Mouse (Mus musculus) spleen, postnatal 14 days (tissue): ENCODE data around the gene Tango6.

Source experiments
- DNase-seq, 2 experiments: peaks; one replicate each; pipeline ENCODE4 v3.0.0; 2021 to 2022; ENCODE audit warnings: low spot score in 2 of 2

Gene Tango6

GRCm38 (mm10) chr8:106700131-106700530 is 17.3 kb downstream of the Tango6 start:
- no peak for DNase-seq

GRCm38 (mm10) chr8:106701360-106701759 is 18.5 kb downstream of the Tango6 start:
- no peak for DNase-seq

- no peak for DNase-seq
Observed at GRCm38 (mm10) chr8:106704199-106704900, 21.5 kb downstream of the Tango6 start.

- no peak for DNase-seq
Observed at GRCm38 (mm10) chr8:106704901-106705321, 22.0 kb downstream of the Tango6 start.

- DNase-seq, result no peak
Observed at GRCm38 (mm10) chr8:106706194-106706593, 23.3 kb downstream of the Tango6 start.

DNA sequence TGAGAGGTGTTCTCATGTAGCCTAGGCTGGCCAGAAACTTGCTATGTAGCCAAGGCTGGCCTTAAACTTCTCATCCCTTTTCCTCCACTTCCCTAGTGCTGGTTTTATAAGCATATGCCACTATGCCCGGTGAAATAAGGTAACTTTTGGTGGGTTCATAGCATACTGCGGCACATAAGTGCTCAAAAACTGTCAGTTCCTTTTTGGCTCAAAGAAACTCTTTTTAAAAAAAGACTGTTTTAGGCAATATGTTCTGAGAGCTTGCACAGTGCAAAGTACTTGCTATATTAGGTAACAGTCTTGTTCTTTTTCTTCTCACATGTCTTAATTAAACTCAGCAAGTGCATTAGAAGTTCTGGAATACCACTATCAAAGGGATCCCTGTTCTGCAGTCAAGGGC is 27.1 kb downstream of the Tango6 start:
- no peak for DNase-seq

- no peak for DNase-seq
Observed at GRCm38 (mm10) chr8:106712487-106712886, 29.6 kb downstream of the Tango6 start.

DNA sequence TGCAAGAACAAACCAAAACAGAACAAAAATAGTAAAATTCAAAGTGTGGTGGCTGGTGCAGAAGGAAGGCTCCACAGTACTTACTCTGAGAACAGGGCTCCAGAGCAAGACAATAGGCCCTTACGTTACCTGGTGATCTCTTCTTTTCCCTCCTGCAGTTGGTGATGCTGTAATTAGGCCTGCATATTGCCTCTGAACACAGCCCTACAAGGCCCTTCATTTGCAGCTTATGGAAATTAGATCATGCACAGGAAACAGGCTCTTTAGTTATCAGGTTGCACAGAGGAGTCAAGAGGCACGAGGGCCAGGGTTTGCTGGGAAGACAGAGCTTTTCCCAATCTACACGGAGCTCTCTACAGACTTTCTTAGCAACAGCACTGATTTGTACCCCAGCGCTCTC is 31.4 kb downstream of the Tango6 start:
- DNase-seq, result no peak

DNA sequence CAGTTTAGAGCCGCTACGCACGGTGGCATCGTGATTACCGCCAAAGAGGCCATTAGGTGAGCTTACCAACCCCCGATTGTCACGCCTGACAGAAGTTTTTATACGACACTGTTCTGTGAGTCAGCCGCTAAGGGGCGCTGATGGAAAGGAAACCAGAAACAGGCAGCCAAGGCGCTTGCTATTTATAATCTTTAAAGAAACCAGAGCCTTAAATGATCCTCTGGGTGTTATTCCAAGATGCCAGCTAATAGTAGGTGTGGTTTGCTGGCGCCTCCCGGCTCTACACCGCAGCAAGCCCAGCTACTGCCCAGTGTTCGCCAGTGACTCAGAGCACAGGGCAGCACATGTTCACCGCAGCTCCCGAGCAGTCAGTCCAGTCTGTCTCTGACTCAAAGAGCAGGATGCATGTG is 35.2 kb downstream of the Tango6 start:
- DNase-seq, result peak; percentile 21 to 42

- no peak for DNase-seq
Observed at GRCm38 (mm10) chr8:106720921-106721320, 38.1 kb downstream of the Tango6 start.

- no peak for DNase-seq
Observed at GRCm38 (mm10) chr8:106722453-106722852, 39.6 kb downstream of the Tango6 start.

DNA sequence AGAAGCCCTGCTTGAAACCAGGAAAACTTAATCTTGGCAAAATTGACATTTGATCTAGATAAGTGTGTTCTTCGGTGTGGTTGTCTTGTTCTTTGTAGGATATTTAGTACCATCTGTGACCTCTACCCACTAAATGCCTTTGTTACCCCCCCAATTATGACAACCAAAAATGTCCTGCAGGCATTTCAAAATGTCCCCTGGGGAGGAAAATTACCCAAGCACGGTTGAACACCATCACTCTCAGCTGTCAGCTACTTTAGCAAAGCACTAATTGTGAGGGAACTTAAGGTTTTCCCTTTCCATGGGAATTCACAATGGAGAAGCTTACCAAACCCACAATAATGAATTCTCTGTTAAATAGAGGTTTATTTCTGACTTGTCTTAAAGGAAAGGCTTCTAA is 41.1 kb downstream of the Tango6 start:
- DNase-seq, result no peak

- DNase-seq, result no peak
Observed at GRCm38 (mm10) chr8:106726551-106726950, 43.7 kb downstream of the Tango6 start.

DNA sequence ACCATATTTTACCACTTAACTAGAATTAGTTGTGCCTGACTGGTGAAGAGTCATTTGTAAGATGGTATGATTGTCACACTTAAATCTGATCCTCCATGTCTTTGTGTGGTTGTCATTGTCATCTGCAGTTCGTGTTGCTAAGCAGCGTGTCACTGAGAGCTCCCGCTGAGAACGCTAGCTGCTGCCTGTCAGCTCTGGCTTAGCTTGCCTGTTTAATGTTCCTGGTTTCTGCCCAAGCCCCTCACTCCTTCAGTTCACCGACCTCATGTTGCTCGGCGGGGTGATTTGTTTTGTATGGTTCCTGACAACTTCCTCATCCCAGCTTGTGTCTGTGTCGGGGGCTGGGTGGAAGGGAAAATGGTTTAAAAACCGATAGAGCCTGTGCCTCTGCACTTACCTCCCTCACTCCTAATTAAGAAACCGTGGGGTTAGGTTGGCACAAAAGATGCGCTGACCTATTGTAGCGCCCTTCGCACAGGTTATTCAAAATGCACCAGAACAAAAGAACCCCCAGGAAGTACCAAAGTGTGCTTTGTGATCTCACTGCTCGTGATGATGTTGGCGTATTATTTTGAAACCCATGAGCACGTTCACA is 44.5 kb downstream of the Tango6 start:
- DNase-seq, result no peak

- DNase-seq, result no peak
Observed at GRCm38 (mm10) chr8:106727889-106728288, 45.0 kb downstream of the Tango6 start.

GRCm38 (mm10) chr8:106732921-106733320 is 50.1 kb downstream of the Tango6 start:
- DNase-seq, result no peak

DNA sequence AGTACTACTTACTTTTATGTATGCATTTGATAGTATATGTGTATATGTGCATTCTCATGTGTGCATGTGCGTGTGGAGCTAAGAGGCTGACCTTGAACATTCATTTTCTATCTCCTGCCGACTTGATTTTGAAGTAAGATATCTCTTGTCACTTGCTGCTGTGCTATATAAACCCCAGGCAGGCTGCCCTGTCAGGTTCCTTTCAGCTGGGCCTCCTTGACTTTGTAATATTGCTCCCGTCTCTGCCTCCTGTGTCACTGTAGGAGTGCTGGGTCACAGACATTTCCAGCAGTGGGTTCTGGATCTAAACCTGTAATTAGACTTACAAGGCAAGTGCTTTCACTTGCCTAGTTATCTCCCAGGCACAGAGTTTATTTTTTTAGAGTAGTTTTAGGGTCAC is 50.8 kb downstream of the Tango6 start:
- no peak for DNase-seq

DNA sequence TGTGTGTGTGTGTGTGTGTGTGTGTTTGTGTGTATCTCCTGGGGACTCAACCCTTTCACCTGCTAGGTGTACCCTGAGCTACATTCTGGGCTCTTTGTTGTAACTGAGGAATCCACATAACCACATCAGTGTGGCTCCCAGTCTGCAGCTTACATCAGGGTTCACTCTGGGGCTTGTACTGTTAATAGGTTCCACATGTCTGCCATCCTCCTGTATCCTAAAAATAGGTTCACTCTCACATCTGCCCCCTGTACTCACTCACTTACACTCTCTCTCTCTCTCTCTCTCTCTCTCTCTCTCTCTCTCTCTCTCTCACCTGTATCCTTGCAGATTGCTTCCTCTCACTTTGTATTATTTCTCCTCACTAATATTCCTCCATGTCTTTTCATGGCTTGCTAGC is 51.4 kb downstream of the Tango6 start:
- no peak for DNase-seq

DNA sequence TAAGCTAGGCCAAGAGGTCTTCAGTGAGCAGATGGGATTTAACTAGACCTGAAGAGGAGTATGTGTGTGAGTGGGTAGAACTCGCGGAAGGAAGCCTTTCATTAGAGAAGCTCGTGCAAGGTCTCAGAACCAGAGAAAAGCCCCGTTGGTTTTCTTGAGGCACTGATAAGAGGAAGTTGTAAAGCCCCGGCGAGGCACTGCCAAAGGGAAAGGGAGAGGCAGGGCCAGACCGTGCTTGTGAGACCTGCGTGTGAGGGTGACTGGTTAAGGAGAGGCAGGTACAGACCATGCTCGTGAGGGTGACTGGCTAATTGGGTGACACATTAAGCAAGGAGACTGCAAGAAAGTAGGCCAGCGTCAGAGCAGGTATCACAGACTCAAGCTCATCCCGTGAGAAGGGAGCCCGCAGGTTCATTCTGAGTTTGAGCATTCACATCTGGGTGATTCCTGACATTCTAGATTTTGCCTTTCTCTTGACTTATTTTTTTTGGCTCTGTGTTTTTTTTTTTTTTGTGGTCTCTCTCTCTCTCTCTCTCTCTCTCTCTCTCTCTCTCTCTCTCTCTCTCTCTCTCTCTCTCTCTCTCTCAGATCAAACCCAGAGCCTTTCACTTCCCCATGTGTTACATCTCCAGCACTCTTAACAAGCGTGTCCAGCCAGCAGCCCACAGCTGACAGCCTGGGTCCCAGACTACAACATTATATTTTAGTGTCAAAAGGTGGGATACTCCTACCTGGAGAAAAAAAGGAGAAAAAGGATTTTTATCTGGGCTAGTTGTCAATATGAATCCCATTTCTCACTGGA is 54.2 kb downstream of the Tango6 start:
- DNase-seq, result peak in 1 of 2 experiments; percentile 15

DNA sequence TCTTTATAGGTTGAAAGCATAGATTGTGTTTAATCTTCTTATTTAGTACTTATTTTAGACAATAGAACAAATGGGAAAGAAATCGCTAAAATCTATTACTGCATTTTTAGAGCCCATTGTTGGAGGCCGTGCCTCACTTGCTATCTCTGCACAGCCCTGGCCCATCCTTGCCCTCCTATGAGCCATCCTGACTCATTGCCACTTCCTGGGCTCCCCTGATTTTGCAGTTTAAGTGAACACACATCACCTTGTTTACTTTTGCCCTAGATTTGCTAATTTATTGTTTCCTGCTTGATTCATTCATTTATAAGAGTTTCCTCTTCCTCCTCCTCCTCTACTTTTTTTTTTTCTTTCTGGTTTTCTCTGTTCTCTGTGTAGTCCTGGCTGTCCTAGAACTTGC is 55.0 kb downstream of the Tango6 start:
- DNase-seq, result no peak

GRCm38 (mm10) chr8:106742321-106742720 is 59.5 kb downstream of the Tango6 start:
- DNase-seq, result no peak

GRCm38 (mm10) chr8:106743361-106743760 is 60.5 kb downstream of the Tango6 start:
- DNase-seq, result no peak

- no peak for DNase-seq
Observed at GRCm38 (mm10) chr8:106753436-106753835, 70.6 kb downstream of the Tango6 start.
